Mouse (Mus musculus): ENCODE results near the gene E330014E10Rik. TPM values are rescaled to one million over a fixed set of nuclear protein-coding genes. Genes with fewer than 3 reads are reported as not detected.
"Not testable (repeated sequence)": the region's sequence is repeated elsewhere in the genome, so short reads cannot be mapped to it uniquely, and the experiment has no call there.

The E330014E10Rik gene
- not detected in 2 replicates for polyA plus RNA-seq (2015; fragmentation: Nextera tagmentation; extraction: Ambion mirVana)

- H3K36me3 ChIP-seq; H3K27me3 ChIP-seq; H3K9ac ChIP-seq (replicated peaks); ATAC-seq; H3K27ac ChIP-seq; H3K9me3 ChIP-seq; H3K4me1 ChIP-seq (replicated peaks); H3K4me2 ChIP-seq (replicated peaks); H3K4me3 ChIP-seq (replicated peaks): not testable (repeated sequence)
- no CpG with 5 or more reads among the region's 2 CpGs for WGBS
Measured at GRCm38 (mm10) chr5:95775690-95776089, at the start of gene E330014E10Rik. E330014E10Rik (plus strand) TSS chr5:95775990.

GRCm38 (mm10) chr5:95736073-95736472 lies 39.7 kb upstream of the E330014E10Rik start, which contains the start of gene Gm7978:
Gm7978 (minus strand) TSS chr5:95736173.
- not testable (repeated sequence) for H3K27me3 ChIP-seq; ATAC-seq; H3K4me1 ChIP-seq (replicated peaks); H3K4me2 ChIP-seq (replicated peaks); H3K4me3 ChIP-seq (replicated peaks); H3K9me3 ChIP-seq; H3K9ac ChIP-seq (replicated peaks); H3K27ac ChIP-seq; H3K36me3 ChIP-seq
- no CpG with 5 or more reads among the region's 1 CpGs for WGBS

- ATAC-seq = not testable (repeated sequence)
- WGBS = no CpG with 5 or more reads among the region's 3 CpGs
Measured at GRCm38 (mm10) chr5:95741714-95742113, 34.1 kb upstream of the E330014E10Rik start, which contains the start of gene Gm7982. Gm7982 (plus strand) TSS chr5:95742014.

GRCm38 (mm10) chr5:95810841-95811240 lies 35.1 kb downstream of the E330014E10Rik start:
- H3K27ac ChIP-seq; H3K4me2 ChIP-seq (replicated peaks); H3K9me3 ChIP-seq; H3K36me3 ChIP-seq; H3K9ac ChIP-seq (replicated peaks); ATAC-seq; H3K27me3 ChIP-seq; H3K4me3 ChIP-seq (replicated peaks); H3K4me1 ChIP-seq (replicated peaks): not testable (repeated sequence)
- WGBS = 63% methylated on average over 2 of the region's 2 CpGs

More at GRCm38 (mm10) chr5:95741714-95742113, 34.1 kb upstream of the E330014E10Rik start, which contains the start of gene Gm7982:
- not testable (repeated sequence) for H3K27ac ChIP-seq; H3K9me3 ChIP-seq; H3K4me2 ChIP-seq (replicated peaks); H3K4me3 ChIP-seq (replicated peaks); H3K9ac ChIP-seq (replicated peaks); H3K36me3 ChIP-seq; H3K27me3 ChIP-seq; H3K4me1 ChIP-seq (replicated peaks)

- H3K36me3 ChIP-seq = no peaks in the 10 kb centered on the region
- H3K9ac ChIP-seq (replicated peaks) = no peak overlapping the region
- H3K27me3 ChIP-seq = no peaks in the 10 kb centered on the region
- H3K4me3 ChIP-seq (replicated peaks) = no peak overlapping the region
- no peaks in the 10 kb centered on the region for H3K4me1 ChIP-seq (replicated peaks)
- no peak overlapping the region for H3K27ac ChIP-seq
- 77% methylated on average over 4 of the region's 4 CpGs for WGBS
- H3K4me2 ChIP-seq (replicated peaks) = no peak overlapping the region
- peaks cover 23% of the 10 kb centered on the region for H3K9me3 ChIP-seq
- no peak for ATAC-seq
Measured at GRCm38 (mm10) chr5:95836580-95836979, 60.8 kb downstream of the E330014E10Rik start.

GRCm38 (mm10) chr5:95854030-95854429 lies 78.2 kb downstream of the E330014E10Rik start:
- H3K9me3 ChIP-seq = no peaks in the 10 kb centered on the region; the same call in 1 of the 2 replicates
- H3K4me2 ChIP-seq (replicated peaks) = no peak overlapping the region
- H3K36me3 ChIP-seq = no peaks in the 10 kb centered on the region
- no peak for ATAC-seq
- H3K9ac ChIP-seq (replicated peaks) = no peak overlapping the region
- H3K27me3 ChIP-seq = no peaks in the 10 kb centered on the region
- H3K27ac ChIP-seq = no peak overlapping the region
- no peaks in the 10 kb centered on the region for H3K4me1 ChIP-seq (replicated peaks)
- 88% methylated on average over 3 of the region's 3 CpGs for WGBS
- no peak overlapping the region for H3K4me3 ChIP-seq (replicated peaks)

Other genes starting within 250 kb of the E330014E10Rik start
- not detected in 2 replicates for gene Gm7971, start 181.1 kb upstream of the E330014E10Rik start, polyA plus RNA-seq (2015; fragmentation: Nextera tagmentation; extraction: Ambion mirVana)
- not detected in 2 replicates for gene Gm7978, start 39.8 kb upstream of the E330014E10Rik start, polyA plus RNA-seq (2015; fragmentation: Nextera tagmentation; extraction: Ambion mirVana)
- gene Gm7982, start 34.0 kb upstream of the E330014E10Rik start, polyA plus RNA-seq (2015; fragmentation: Nextera tagmentation; extraction: Ambion mirVana) = not detected in 2 replicates
- not detected in 2 replicates for gene Cxcl13, start 181.0 kb downstream of the E330014E10Rik start, polyA plus RNA-seq (2015; fragmentation: Nextera tagmentation; extraction: Ambion mirVana)

All from midbrain, embryonic 13.5 days (tissue).